Mouse (Mus musculus) CH12.LX (cell line): ENCODE measurements around the gene 4930469K13Rik.

ENCODE experiments used
- BHLHE40 ChIP-seq: IDR thresholded peaks from 2 replicates; pipeline ENCODE4 v1.6.1; 2011; ENCODE audit warnings: mild to moderate bottlenecking, low read depth, low read length, improper control_type of control experiment
- CHD1 ChIP-seq: IDR thresholded peaks from 2 replicates; pipeline ENCODE4 v1.6.1; 2012; ENCODE audit warnings: low read depth, low read length, improper control_type of control experiment, inconsistent platforms
- CTCF ChIP-seq, 2 experiments: IDR thresholded peaks in 1 of 2; conservative IDR thresholded peaks in 1 of 2; 2 replicates each; pipeline ENCODE4 v1.5.1; 2011 to 2012; ENCODE audit warnings: low read depth in 2 of 2, low read length in 2 of 2, improper control_type of control experiment in 1 of 2, inconsistent platforms in 1 of 2, mild to moderate bottlenecking in 1 of 2, moderate library complexity in 1 of 2
- E2F4 ChIP-seq: IDR thresholded peaks from 2 replicates; pipeline ENCODE4 v1.6.1; 2011; ENCODE audit warnings: low read depth, low read length, improper control_type of control experiment; ENCODE audit not compliant: insufficient replicate concordance
- EP300 ChIP-seq: IDR thresholded peaks from 2 replicates; pipeline ENCODE4 v1.6.1; 2011; ENCODE audit warnings: low read length, improper control_type of control experiment
- ETS1 ChIP-seq: conservative IDR thresholded peaks from 2 replicates; pipeline ENCODE4 v1.6.1; 2012; ENCODE audit warnings: low read depth, mild to moderate bottlenecking, inconsistent platforms, low read length, improper control_type of control experiment, moderate library complexity
- MEF2A ChIP-seq: IDR thresholded peaks from 2 replicates; pipeline ENCODE4 v1.6.1; 2014; ENCODE audit warnings: low read depth, mild to moderate bottlenecking, inconsistent platforms, low read length, improper control_type of control experiment, borderline replicate concordance
- NRF1 ChIP-seq: IDR thresholded peaks from 2 replicates; pipeline ENCODE4 v1.6.1; 2014; ENCODE audit warnings: low read depth, mild to moderate bottlenecking, inconsistent platforms, low read length, improper control_type of control experiment, moderate library complexity
- SIN3A ChIP-seq: IDR thresholded peaks from 2 replicates; pipeline ENCODE4 v1.6.1; 2012; ENCODE audit warnings: low read length, improper control_type of control experiment, inconsistent platforms
- TBP ChIP-seq: conservative IDR thresholded peaks from 2 replicates; pipeline ENCODE4 v1.6.1; 2011; ENCODE audit warnings: low read depth, low read length, improper control_type of control experiment
- UBTF ChIP-seq: IDR thresholded peaks from 2 replicates; pipeline ENCODE4 v1.6.1; 2012; ENCODE audit warnings: low read depth, mild to moderate bottlenecking, inconsistent platforms, low read length, improper control_type of control experiment, moderate library complexity
- USF1 ChIP-seq: IDR thresholded peaks from 2 replicates; pipeline ENCODE4 v1.6.1; 2014; ENCODE audit warnings: low read depth, mild to moderate bottlenecking, inconsistent platforms, low read length, improper control_type of control experiment

DNA sequence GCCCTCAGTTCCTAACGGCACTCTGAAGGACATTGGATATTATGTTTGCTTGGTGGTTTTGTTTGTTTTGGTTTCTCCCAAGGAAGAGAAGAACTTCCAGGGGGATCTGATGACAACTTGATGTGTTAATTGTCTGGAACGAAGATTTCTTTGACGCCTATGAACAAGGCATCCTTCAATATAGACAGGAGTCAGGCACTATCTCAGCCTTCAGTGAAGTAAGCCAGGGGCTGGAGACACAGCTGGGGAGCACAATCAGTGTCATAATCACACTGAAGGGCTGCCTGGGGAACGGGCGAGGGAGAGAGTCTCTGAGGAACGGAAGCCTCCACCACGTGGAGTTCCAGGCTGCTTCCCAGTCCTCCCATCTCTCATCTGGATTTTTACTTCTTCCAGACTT lies 26.5 kb upstream of the 4930469K13Rik start:
- no peak for TF ChIP-seq CTCF (conservative IDR thresholded peaks at IDR 0.05 in 1 of 2, IDR thresholded peaks at IDR 0.05 in 1 of 2; ENCODE audit: low read depth in 2 of 2, low read length in 2 of 2)
- no peak for TF ChIP-seq UBTF
- no peak for TF ChIP-seq TBP
- TF ChIP-seq EP300: no peak
- TF ChIP-seq MEF2A: no peak
- TF ChIP-seq USF1: no peak
- no peak for TF ChIP-seq E2F4
- TF ChIP-seq NRF1: no peak
- no peak for TF ChIP-seq BHLHE40
- TF ChIP-seq CHD1: no peak
- no peak for TF ChIP-seq SIN3A
- TF ChIP-seq ETS1: no peak
